Mouse (Mus musculus): ENCODE measurements around the gene Fezf2. TPM values are rescaled to one million over a fixed set of nuclear protein-coding genes. Genes with fewer than 3 reads are reported as not detected.

Gene Fezf2
- polyA plus RNA-seq, 1 experiment from 2014 or later: 85.1 TPM

GRCm38 (mm10) chr14:12344061-12344745, 3.8 kb downstream of the Fezf2 start:
- H3K27me3 ChIP-seq (replicated peaks; ENCODE audit: control insufficient read depth, insufficient read depth, low read length): peaks cover 28% of the 10 kb centered on the region
- H3K27ac ChIP-seq (ENCODE audit: low read length): peak overlapping the region; percentile 88
- peak overlapping the region; percentile 59 for H3K4me3 ChIP-seq (replicated peaks; ENCODE audit: low read length)
- H3K4me1 ChIP-seq (replicated peaks; ENCODE audit: control insufficient read depth, insufficient read depth, low read length): peaks cover 57% of the 10 kb centered on the region
- no peaks in the 10 kb centered on the region for H3K36me3 ChIP-seq (ENCODE audit: control insufficient read depth, insufficient read depth)
- H3K4me2 ChIP-seq (ENCODE audit: low read length): peak overlapping the region; percentile 71
- no peaks in the 10 kb centered on the region for H3K9me3 ChIP-seq (ENCODE audit: control insufficient read depth, low read length)
- peak overlapping the region; percentile 83 for H3K9ac ChIP-seq (replicated peaks; ENCODE audit: low read depth, low read length)
- ATAC-seq: no peak
- 3% methylated on average over 24 of the region's 24 CpGs for WGBS

GRCm38 (mm10) chr14:12343451-12343941, 4.5 kb downstream of the Fezf2 start:
- Histone ChIP-seq H3K27me3 (replicated peaks; ENCODE audit: control insufficient read depth, insufficient read depth, low read length) (peaks cover 21% of the 10 kb centered on the region), H3K4me3 (replicated peaks; ENCODE audit: low read length) (peak overlapping the region; percentile 59), H3K36me3 (ENCODE audit: control insufficient read depth, insufficient read depth) (no peaks in the 10 kb centered on the region), H3K4me2 (ENCODE audit: low read length) (peak overlapping the region; percentile 71), H3K9me3 (ENCODE audit: control insufficient read depth, low read length) (no peaks in the 10 kb centered on the region), H3K4me1 (replicated peaks; ENCODE audit: control insufficient read depth, insufficient read depth, low read length) (peaks cover 58% of the 10 kb centered on the region), H3K27ac (ENCODE audit: low read length) (peak overlapping the region; percentile 88), H3K9ac (replicated peaks; ENCODE audit: low read depth, low read length) (peak overlapping the region; percentile 83)
- 5% methylated on average over 20 of the region's 20 CpGs for WGBS
- no peak for ATAC-seq

GRCm38 (mm10) chr14:12342458-12343131, 5.4 kb downstream of the Fezf2 start:
- H3K9me3 ChIP-seq (ENCODE audit: control insufficient read depth, low read length): no peaks in the 10 kb centered on the region
- H3K9ac ChIP-seq (replicated peaks; ENCODE audit: low read depth, low read length): peak overlapping the region; percentile 83
- peak overlapping the region; percentile 88 for H3K27ac ChIP-seq (ENCODE audit: low read length)
- WGBS: 14% methylated on average over 23 of the region's 23 CpGs
- peak overlapping the region; percentile 59 for H3K4me3 ChIP-seq (replicated peaks; ENCODE audit: low read length)
- H3K27me3 ChIP-seq (replicated peaks; ENCODE audit: control insufficient read depth, insufficient read depth, low read length): peaks cover 14% of the 10 kb centered on the region; the same call in 1 of the 2 replicates
- H3K4me2 ChIP-seq (ENCODE audit: low read length): peak overlapping the region; percentile 71
- no peaks in the 10 kb centered on the region for H3K36me3 ChIP-seq (ENCODE audit: control insufficient read depth, insufficient read depth)
- no peak for ATAC-seq
- peaks cover 62% of the 10 kb centered on the region for H3K4me1 ChIP-seq (replicated peaks; ENCODE audit: control insufficient read depth, insufficient read depth, low read length)

DNA sequence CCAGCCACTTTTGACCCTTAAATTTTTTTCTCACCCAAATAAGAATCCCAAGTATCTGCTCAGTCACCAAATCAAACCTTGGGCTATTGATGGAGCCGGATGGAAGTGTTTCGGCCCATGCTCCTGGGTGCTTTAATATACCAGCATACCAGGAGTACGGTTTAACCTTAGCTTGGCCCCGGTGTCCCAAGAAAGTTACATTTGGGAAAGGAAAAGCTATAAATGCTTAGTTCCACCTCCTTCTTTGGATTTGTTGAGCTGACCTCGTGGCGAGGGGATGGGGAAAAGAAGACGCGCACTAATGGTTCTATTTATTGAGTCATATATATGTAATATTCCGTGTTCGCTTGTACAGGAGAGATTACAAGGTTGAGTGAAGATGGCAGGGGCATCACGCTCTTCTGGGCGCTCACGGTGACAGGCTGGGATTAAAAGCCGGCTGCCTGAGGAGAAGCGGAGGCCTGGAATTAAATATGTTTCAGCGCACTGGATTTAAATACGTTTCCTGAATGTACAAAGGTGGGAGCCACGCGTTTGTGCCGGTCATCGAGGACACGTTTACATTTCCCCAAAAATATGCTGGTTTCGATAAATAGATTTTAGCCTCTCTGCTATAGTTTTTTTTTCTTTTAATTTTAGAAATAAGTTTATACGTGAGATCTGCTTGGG, 6.1 kb downstream of the Fezf2 start:
- H3K27ac ChIP-seq (ENCODE audit: low read length): peak overlapping the region; percentile 88

DNA sequence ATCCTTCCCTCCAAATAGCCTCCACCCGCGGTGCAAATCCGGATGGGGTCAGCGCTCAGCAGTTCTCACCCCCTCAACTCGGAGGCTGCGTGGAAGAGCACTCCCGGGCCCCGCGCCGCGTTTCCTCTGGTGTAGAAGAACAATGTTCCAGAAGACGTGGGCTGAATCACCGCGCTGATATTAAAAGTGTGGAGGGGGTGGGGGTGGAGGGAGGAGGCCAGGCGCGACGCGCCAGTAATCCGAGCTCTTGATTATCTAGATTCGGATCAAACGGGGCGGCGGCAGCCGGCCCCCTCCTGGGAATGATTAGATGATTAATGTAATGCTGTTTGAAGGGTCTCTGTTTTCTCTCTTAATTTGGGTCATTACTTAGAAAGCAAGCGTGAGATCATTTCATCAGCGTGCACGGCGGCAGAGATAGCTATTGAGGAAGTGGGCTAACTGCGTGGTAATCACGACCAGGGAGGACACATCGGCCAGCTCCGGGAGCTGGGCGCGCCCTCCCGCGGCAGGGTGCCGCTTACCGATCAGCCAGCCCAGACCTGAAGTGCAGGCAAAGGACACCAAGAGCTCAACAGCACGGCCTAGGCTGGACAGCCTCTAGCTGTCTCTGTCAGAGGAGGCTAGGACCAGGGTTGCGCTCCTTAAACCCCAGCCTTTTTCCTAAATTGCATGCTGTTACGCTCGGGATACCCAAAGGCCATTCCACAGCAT, 6.8 kb downstream of the Fezf2 start:
- H3K9me3 ChIP-seq (ENCODE audit: control insufficient read depth, low read length): no peaks in the 10 kb centered on the region
- ATAC-seq: no peak
- H3K27me3 ChIP-seq (replicated peaks; ENCODE audit: control insufficient read depth, insufficient read depth, low read length): peaks cover 15% of the 10 kb centered on the region
- H3K4me3 ChIP-seq (replicated peaks; ENCODE audit: low read length): peak overlapping the region; percentile 59
- H3K27ac ChIP-seq (ENCODE audit: low read length): peak overlapping the region; percentile 88
- peaks cover 62% of the 10 kb centered on the region for H3K4me1 ChIP-seq (replicated peaks; ENCODE audit: control insufficient read depth, insufficient read depth, low read length)
- no peaks in the 10 kb centered on the region for H3K36me3 ChIP-seq (ENCODE audit: control insufficient read depth, insufficient read depth)
- WGBS: under 1% methylated on average over 42 of the region's 42 CpGs
- peak overlapping the region; percentile 71 for H3K4me2 ChIP-seq (ENCODE audit: low read length)
- H3K9ac ChIP-seq (replicated peaks; ENCODE audit: low read depth, low read length): peak overlapping the region; percentile 83

More for the DNA sequence above, 6.1 kb downstream of the Fezf2 start:
- peak overlapping the region; percentile 71 for H3K4me2 ChIP-seq (ENCODE audit: low read length)
- peaks cover 14% of the 10 kb centered on the region; the same call in 1 of the 2 replicates for H3K27me3 ChIP-seq (replicated peaks; ENCODE audit: control insufficient read depth, insufficient read depth, low read length)
- ATAC-seq: no peak
- peaks cover 65% of the 10 kb centered on the region for H3K4me1 ChIP-seq (replicated peaks; ENCODE audit: control insufficient read depth, insufficient read depth, low read length)
- H3K4me3 ChIP-seq (replicated peaks; ENCODE audit: low read length): peak overlapping the region; percentile 59
- H3K9ac ChIP-seq (replicated peaks; ENCODE audit: low read depth, low read length): peak overlapping the region; percentile 83
- no peaks in the 10 kb centered on the region for H3K36me3 ChIP-seq (ENCODE audit: control insufficient read depth, insufficient read depth)
- 14% methylated on average over 24 of the region's 24 CpGs for WGBS
- no peaks in the 10 kb centered on the region for H3K9me3 ChIP-seq (ENCODE audit: control insufficient read depth, low read length)

DNA sequence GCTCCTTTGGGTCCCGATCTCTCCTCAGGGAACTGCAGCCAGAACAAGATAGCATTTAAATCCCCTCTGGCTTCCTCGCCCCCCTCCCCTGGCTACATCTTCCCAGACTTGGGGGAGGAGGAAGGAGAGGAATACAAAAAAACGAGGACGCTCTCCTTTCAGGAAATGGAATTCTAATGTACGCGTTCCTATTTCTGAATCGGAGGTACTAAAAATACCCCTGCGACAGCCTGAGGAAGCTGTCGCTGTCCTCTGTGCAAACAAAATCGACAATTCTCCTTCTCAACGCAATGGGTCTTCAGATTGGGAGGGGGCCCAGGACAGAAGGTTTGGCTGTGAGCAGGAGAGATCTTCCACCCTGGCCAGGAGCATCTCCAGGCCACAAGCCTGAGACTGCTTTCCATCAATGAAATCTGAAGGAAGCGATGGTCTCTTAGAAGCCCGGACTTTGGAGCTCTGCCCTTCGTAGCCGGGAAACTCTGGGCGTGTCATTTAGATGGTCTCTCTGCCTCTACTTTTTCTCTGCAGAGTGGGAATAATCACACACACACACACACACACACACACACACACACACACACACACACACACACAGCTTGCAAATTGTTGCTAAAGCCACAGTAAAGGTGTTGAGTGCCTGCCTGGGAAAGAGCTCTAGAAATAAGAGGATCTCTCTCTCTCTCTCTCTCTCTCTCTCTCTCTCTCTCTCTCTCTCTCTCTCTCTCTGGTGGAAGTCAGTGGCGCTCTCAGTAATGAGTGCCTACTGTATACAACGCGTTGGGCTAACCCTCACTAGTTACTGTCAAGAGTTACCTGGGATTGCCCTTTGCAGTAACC, 7.5 kb downstream of the Fezf2 start:
- Histone ChIP-seq H3K4me2 (ENCODE audit: low read length) (peak overlapping the region; percentile 71), H3K9me3 (ENCODE audit: control insufficient read depth, low read length) (no peaks in the 10 kb centered on the region), H3K36me3 (ENCODE audit: control insufficient read depth, insufficient read depth) (no peaks in the 10 kb centered on the region), H3K27ac (ENCODE audit: low read length) (peak overlapping the region; percentile 88), H3K4me3 (replicated peaks; ENCODE audit: low read length) (peak overlapping the region; percentile 59), H3K9ac (replicated peaks; ENCODE audit: low read depth, low read length) (peak overlapping the region; percentile 83), H3K4me1 (replicated peaks; ENCODE audit: control insufficient read depth, insufficient read depth, low read length) (peaks cover 56% of the 10 kb centered on the region), H3K27me3 (replicated peaks; ENCODE audit: control insufficient read depth, insufficient read depth, low read length) (peaks cover 18% of the 10 kb centered on the region)
- under 1% methylated on average over 19 of the region's 19 CpGs for WGBS
- no peak for ATAC-seq

GRCm38 (mm10) chr14:12338811-12339565, 9.0 kb downstream of the Fezf2 start:
- Histone ChIP-seq H3K36me3 (ENCODE audit: control insufficient read depth, insufficient read depth) (no peaks in the 10 kb centered on the region), H3K9me3 (ENCODE audit: control insufficient read depth, low read length) (no peaks in the 10 kb centered on the region), H3K27me3 (replicated peaks; ENCODE audit: control insufficient read depth, insufficient read depth, low read length) (peaks cover 21% of the 10 kb centered on the region), H3K4me1 (replicated peaks; ENCODE audit: control insufficient read depth, insufficient read depth, low read length) (peaks cover 46% of the 10 kb centered on the region), H3K4me2 (ENCODE audit: low read length) (peak overlapping the region; percentile 51), H3K9ac (replicated peaks; ENCODE audit: low read depth, low read length) (peak overlapping the region; percentile 1), H3K4me3 (replicated peaks; ENCODE audit: low read length) (peak overlapping the region; percentile 7), H3K27ac (ENCODE audit: low read length) (peak overlapping the region; percentile 95)
- 3% methylated on average over 10 of the region's 10 CpGs for WGBS
- no peak for ATAC-seq

All from forebrain, embryonic 16.5 days (tissue).